Mouse (Mus musculus) G1E (cell line): ENCODE results near the gene Gtpbp3. TPM values are rescaled to one million over a fixed set of nuclear protein-coding genes. Genes with fewer than 3 reads are reported as not detected.

ENCODE experiments used
- ATAC-seq: 2 replicates; pipeline ENCODE4 v1.8.0; 2016; ENCODE audit warnings: mild to moderate bottlenecking; ENCODE audit not compliant: insufficient number of reproducible peaks, poor library complexity, low FRiP score, severe bottlenecking; ENCODE audit errors: extremely low read depth
- DNase-seq: peaks from one replicate; pipeline ENCODE4 v3.0.0; 2012; ENCODE audit warnings: low spot score
- H3K27me3 ChIP-seq: 2 replicates; pipeline ENCODE4 v1.6.1; 2012; ENCODE audit warnings: mild to moderate bottlenecking, low read length, inconsistent platforms; ENCODE audit not compliant: insufficient read depth
- H3K36me3 ChIP-seq: replicated peaks from 2 replicates; pipeline ENCODE3; 2012; ENCODE audit warnings: mild to moderate bottlenecking, inconsistent platforms
- H3K4me1 ChIP-seq: 2 replicates; pipeline ENCODE4 v1.6.1; 2012; ENCODE audit warnings: low read depth, low read length, inconsistent platforms, mixed read lengths; ENCODE audit not compliant: insufficient read depth
- H3K4me3 ChIP-seq: 2 replicates; pipeline ENCODE4 v1.5.1; 2012; ENCODE audit warnings: low read depth, mild to moderate bottlenecking, inconsistent platforms, low read length, moderate library complexity, mixed read lengths
- H3K9me3 ChIP-seq: replicated peaks from 2 replicates; pipeline ENCODE4 v1.6.1; 2012; ENCODE audit warnings: inconsistent platforms
- CTCF ChIP-seq: IDR thresholded peaks from 2 replicates; pipeline ENCODE4 v1.5.1; 2012; ENCODE audit warnings: low read depth, low read length, inconsistent platforms, mixed read lengths
- GATA1 ChIP-seq: IDR thresholded peaks from 2 replicates; pipeline ENCODE4 v1.6.1; 2012; ENCODE audit warnings: borderline replicate concordance, low read length, inconsistent platforms, mixed read lengths
- GATA2 ChIP-seq: IDR thresholded peaks from 2 replicates; pipeline ENCODE4 v1.6.1; 2012; ENCODE audit warnings: low read depth, low read length, inconsistent platforms, borderline replicate concordance
- POLR2AphosphoS5 ChIP-seq: IDR thresholded peaks from 2 replicates; pipeline ENCODE4 v1.6.1; 2012; ENCODE audit warnings: low read depth, low read length, inconsistent platforms; ENCODE audit not compliant: insufficient replicate concordance
- TAL1 ChIP-seq: conservative IDR thresholded peaks from 2 replicates; pipeline ENCODE4 v1.6.1; 2012; ENCODE audit warnings: low read depth, low read length, inconsistent platforms, mixed read lengths
- polyA plus RNA-seq: library from polyadenylated mRNA; stranded (reverse); fragments of >175 nt; gene quantifications from 2 replicates; pipeline ENCODE4 v1.2.3, GENCODE M21; 2012
- total RNA-seq, 2 experiments: library from RNA; stranded (forward) in 1 of 2; stranded (reverse) in 1 of 2; fragments of 200-1000 nt in 1 of 2; fragments of >200 nt in 1 of 2; fragmentation: Nextera tagmentation in 1 of 2; gene quantifications; 2 replicates each; pipeline ENCODE4 v1.2.3; 2014 to 2017

Gene Gtpbp3
- total and polyA plus RNA-seq, 3 experiments = 6.4 to 26.1 (median 14.6) TPM

DNA sequence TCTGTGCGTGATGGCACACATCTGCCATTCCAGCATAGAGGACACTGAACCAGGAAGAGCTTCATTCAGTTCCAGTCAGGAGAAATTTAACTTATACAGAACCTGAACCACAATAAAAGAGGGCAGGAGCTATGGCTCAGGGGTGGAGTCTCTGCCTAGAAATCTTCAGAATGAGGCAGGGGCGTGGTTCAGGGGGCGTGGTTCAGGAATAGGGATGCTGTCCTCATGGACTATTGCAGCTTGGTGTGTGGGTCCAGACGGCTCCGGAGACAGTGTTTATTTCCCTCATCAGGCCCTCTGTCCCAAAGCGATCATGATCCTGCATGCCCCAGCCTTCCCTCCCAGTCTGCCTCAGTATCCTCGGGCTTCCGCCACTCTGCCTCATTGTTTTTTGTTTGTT, 33.2 kb upstream of the Gtpbp3 start:
- Histone ChIP-seq H3K4me1 (peaks cover 22% of the 10 kb centered on the region), H3K9me3 (no peaks in the 10 kb centered on the region), H3K4me3 (no peak overlapping the region), H3K36me3 (peaks cover 24% of the 10 kb centered on the region), H3K27me3 (peaks cover 35% of the 10 kb centered on the region)
- TF ChIP-seq TAL1 (no peak), GATA2 (no peak), POLR2AphosphoS5 (no peak), CTCF (no peak), GATA1 (no peak)
- DNase-seq (no peak), ATAC-seq (no peak)

DNA sequence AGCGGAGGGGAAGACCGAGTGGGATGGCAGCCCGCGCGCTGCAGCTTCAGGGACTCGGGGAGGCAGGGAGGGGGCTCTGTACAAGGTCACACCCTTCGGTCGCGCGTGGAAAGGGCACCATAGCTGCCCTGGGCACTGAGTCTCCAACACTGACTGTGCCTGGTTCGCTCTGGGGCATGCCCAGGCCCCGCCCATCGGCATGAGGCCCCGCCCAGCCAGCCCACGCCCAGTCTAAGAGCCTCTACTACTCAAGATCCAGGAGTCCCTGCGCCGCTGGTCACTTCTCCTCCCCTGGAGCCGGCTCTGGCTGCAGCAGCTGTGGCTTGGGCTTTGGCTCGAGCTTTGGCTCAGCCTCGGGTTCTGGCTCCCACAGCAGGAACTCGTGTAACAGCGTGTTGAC, 31.0 kb upstream of the Gtpbp3 start:
- Histone ChIP-seq H3K27me3 (peaks cover 28% of the 10 kb centered on the region), H3K9me3 (0 out of 2 replicates have a peak, but pooled peaks cover 2% of the 10 kb centered on the region), H3K4me1 (peaks cover 22% of the 10 kb centered on the region), H3K4me3 (no peak overlapping the region; the same call in 1 of the 2 replicates), H3K36me3 (peaks cover 39% of the 10 kb centered on the region)
- no peak for TF ChIP-seq CTCF
- no peak for TF ChIP-seq TAL1
- DNase-seq (peak; percentile 31), ATAC-seq (no peak)

DNA sequence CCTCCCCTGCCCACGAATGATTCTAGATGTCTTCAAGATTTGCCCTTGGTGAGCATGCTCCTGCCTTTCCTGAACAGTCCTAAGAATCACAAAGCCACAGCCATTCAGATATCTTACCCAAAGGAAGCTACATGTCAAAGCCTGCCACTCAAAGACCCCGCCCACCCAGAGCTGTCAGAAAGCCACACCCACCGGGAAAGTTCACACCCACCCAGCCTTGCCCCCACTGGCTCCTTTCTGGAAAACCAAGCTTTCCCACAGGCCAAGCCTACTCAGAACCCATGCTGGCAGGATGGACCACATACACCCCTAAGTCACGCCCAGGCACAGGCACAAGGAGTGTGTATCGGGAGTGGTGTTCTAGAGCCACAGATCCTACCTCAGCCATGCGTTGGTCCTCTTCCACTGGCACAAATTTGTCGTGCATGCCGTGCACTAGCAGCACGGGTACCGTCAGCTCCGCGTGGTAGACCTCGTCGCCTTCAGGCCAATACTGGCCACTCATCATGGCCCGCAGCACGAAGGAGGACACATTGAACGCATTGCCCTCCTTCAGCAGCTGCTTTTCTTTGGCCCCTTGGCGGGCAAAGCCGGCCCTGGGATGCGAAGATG, 30.1 kb upstream of the Gtpbp3 start:
- no peak for DNase-seq
- peaks cover 39% of the 10 kb centered on the region for H3K36me3 ChIP-seq
- no peak for ATAC-seq
- no peak for TF ChIP-seq GATA1
- peaks cover 20% of the 10 kb centered on the region for H3K27me3 ChIP-seq
- H3K4me1 ChIP-seq = peaks cover 28% of the 10 kb centered on the region
- H3K4me3 ChIP-seq = no peak overlapping the region
- H3K9me3 ChIP-seq = 0 out of 2 replicates have a peak, but pooled peaks cover 2% of the 10 kb centered on the region

DNA sequence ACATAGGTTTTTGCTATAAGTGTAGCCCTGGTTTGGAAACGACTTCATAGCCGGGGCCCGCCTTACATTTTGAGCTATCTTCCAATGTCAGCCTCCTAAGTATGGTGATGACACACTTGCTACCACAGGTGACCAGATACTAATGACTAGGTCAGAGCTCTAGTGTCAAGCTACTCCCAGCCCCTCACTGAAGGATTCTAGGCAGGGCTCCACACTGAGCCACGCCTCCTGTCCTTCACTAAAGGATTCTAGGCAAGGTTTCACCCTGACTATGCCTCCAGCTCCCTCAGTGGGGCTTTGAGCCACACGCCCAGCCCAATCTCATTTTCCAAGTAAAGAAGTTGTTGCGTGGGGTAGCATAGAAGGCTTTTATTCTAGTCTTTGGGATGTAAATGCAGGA, 27.2 kb upstream of the Gtpbp3 start:
- H3K9me3 ChIP-seq = 0 out of 2 replicates have a peak, but pooled peaks cover 2% of the 10 kb centered on the region
- peaks cover 6% of the 10 kb centered on the region; the same call in 1 of the 2 replicates for H3K27me3 ChIP-seq
- H3K36me3 ChIP-seq = peaks cover 41% of the 10 kb centered on the region
- DNase-seq = no peak
- H3K4me3 ChIP-seq = no peak overlapping the region
- no peak for TF ChIP-seq POLR2AphosphoS5
- TF ChIP-seq CTCF = no peak
- TF ChIP-seq GATA1 = no peak
- TF ChIP-seq GATA2 = no peak
- no peak for TF ChIP-seq TAL1
- ATAC-seq = no peak
- H3K4me1 ChIP-seq = peaks cover 49% of the 10 kb centered on the region

DNA sequence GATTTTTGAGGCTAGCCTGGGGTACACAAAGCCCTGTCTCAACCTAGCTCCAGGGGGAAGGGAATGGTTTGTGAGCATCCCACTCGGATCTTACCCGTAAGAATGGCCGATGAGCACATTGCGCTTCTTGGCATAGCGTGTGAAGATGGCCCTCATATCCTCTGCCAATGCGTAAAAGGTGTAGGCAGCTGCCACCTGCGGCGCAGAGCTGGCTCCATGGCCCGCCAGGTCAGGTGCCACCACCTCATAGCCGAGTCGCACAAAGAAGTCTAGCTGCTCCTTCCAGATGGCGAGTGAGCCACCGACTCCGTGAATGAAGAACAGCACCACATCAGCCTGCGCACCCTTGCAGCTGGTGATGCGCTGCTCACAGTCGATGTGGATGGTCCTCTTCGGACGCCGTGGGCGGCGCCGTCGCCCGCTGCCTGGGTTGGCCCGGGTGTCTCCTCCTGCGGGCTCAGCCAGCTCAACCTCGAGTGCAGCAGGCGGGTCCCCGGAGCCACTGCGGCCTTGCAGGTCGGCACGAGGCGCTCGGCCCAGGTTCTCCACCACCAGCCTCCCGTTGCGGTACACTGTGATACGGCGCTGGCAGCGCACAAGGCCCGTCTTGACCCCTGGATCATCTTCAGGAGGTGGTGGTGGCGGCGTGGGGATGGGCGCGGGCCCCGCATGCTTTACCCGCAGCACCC, 26.6 kb upstream of the Gtpbp3 start:
- ATAC-seq = no peak
- TF ChIP-seq TAL1 (no peak), CTCF (no peak), GATA2 (no peak), POLR2AphosphoS5 (no peak), GATA1 (no peak)
- no peak overlapping the region for H3K4me3 ChIP-seq
- peaks cover 47% of the 10 kb centered on the region for H3K36me3 ChIP-seq
- peaks cover 55% of the 10 kb centered on the region for H3K4me1 ChIP-seq
- H3K9me3 ChIP-seq = 0 out of 2 replicates have a peak, but pooled peaks cover 2% of the 10 kb centered on the region
- no peak for DNase-seq
- 0 out of 2 replicates have a peak, but pooled peaks cover 1% of the 10 kb centered on the region for H3K27me3 ChIP-seq

DNA sequence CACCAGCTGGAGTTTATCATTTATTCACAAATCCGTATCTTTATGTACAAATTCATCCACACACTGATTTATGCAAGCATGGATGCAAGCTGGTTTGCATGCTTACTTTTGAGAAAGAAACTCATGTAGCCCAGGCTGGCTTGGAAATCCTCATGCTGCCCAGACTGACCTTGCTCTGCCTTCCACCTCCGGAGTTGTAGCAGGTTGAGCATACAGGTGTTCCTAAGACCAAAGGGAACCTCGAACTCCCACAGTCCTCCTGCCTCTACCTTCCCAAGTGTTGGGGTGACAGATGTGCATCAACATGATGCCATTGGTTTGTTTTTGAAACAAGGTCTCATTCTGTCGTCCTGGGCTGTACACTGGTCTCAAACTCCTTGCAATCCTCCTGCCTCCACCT, 25.7 kb upstream of the Gtpbp3 start:
- ATAC-seq = no peak
- no peak for TF ChIP-seq TAL1
- no peak for TF ChIP-seq POLR2AphosphoS5
- TF ChIP-seq CTCF = no peak
- TF ChIP-seq GATA2 = no peak
- TF ChIP-seq GATA1 = no peak
- Histone ChIP-seq H3K27me3 (no peaks in the 10 kb centered on the region), H3K4me3 (no peak overlapping the region), H3K4me1 (peaks cover 52% of the 10 kb centered on the region), H3K9me3 (0 out of 2 replicates have a peak, but pooled peaks cover 2% of the 10 kb centered on the region), H3K36me3 (peaks cover 50% of the 10 kb centered on the region)
- no peak for DNase-seq
